Mouse (Mus musculus) layer of hippocampus, adult 8-10 months (tissue): ENCODE results near the gene Sparc. TPM values are rescaled to one million over a fixed set of nuclear protein-coding genes. Genes with fewer than 3 reads are reported as not detected.
A peak's percentile ranks its signal among the peaks of the same experiment; 100 is the strongest.

Experiments
- DNase-seq, 2 experiments: peaks; one replicate each; pipeline ENCODE4 v3.0.0; 2022; ENCODE audit warnings: low spot score in 2 of 2
- total RNA-seq, 4 experiments: library from RNA; stranded (reverse); gene quantifications; 2 replicates each; pipeline ENCODE4 v1.2.4; 2022

Sparc gene
- total RNA-seq, 4 experiments from 2014 or later = 259 to 443 (median 324) TPM

GRCm38 (mm10) chr11:55407133-55407532 is 15.8 kb downstream of the Sparc start:
- no peak for DNase-seq

- no peak for DNase-seq
These were observed 17.1 kb downstream of the Sparc start for GRCm38 (mm10) chr11:55405601-55406469.

- no peak for DNase-seq
These were observed 18.1 kb downstream of the Sparc start for GRCm38 (mm10) chr11:55404659-55405457.

- DNase-seq = no peak
These were observed 22.1 kb downstream of the Sparc start for GRCm38 (mm10) chr11:55400863-55401262.

GRCm38 (mm10) chr11:55398371-55398770 is 24.6 kb downstream of the Sparc start:
- no peak for DNase-seq

- DNase-seq = no peak
These were observed 25.5 kb downstream of the Sparc start for GRCm38 (mm10) chr11:55397441-55397840.

GRCm38 (mm10) chr11:55397036-55397435 is 25.9 kb downstream of the Sparc start:
- no peak for DNase-seq

- no peak for DNase-seq
These were observed 27.8 kb downstream of the Sparc start for GRCm38 (mm10) chr11:55395073-55395642.

- DNase-seq = no peak
These were observed 28.4 kb downstream of the Sparc start for GRCm38 (mm10) chr11:55394592-55394991.

GRCm38 (mm10) chr11:55392474-55392873 is 30.5 kb downstream of the Sparc start:
- DNase-seq = no peak

GRCm38 (mm10) chr11:55389778-55390177 is 33.2 kb downstream of the Sparc start:
- peak in 1 of 2 experiments; percentile 51 for DNase-seq

GRCm38 (mm10) chr11:55387576-55387975 is 35.4 kb downstream of the Sparc start:
- no peak for DNase-seq

- DNase-seq = peak; percentile 69 to 94
These were observed 36.4 kb downstream of the Sparc start for GRCm38 (mm10) chr11:55386424-55387063.

GRCm38 (mm10) chr11:55383463-55384045 is 39.4 kb downstream of the Sparc start:
- no peak for DNase-seq

GRCm38 (mm10) chr11:55380908-55381307 is 42.1 kb downstream of the Sparc start:
- no peak for DNase-seq

GRCm38 (mm10) chr11:55378371-55378770 is 44.6 kb downstream of the Sparc start:
- peak; percentile 48 to 64 for DNase-seq

- DNase-seq = no peak
These were observed 49.1 kb downstream of the Sparc start for GRCm38 (mm10) chr11:55373838-55374237.

- DNase-seq = no peak
These were observed 49.6 kb downstream of the Sparc start for GRCm38 (mm10) chr11:55373373-55373772.

GRCm38 (mm10) chr11:55372001-55372400 is 51.0 kb downstream of the Sparc start:
- no peak for DNase-seq

- DNase-seq = no peak
These were observed 53.9 kb downstream of the Sparc start for GRCm38 (mm10) chr11:55369093-55369471.
